Mouse (Mus musculus) olfactory bulb, adult 2 months (tissue): ENCODE data around the gene Usp48.

Experiments
- CTCF ChIP-seq: fragments of 200-500 bp; IDR thresholded peaks from 2 replicates; pipeline ENCODE4 v1.5.1; 2012; ENCODE audit warnings: low read depth, mild to moderate bottlenecking, low read length, moderate library complexity; ENCODE audit not compliant: insufficient read depth
- POLR2A ChIP-seq: fragments of 200-500 bp; IDR thresholded peaks from 2 replicates; pipeline ENCODE4 v1.6.1; 2012; ENCODE audit warnings: mild to moderate bottlenecking, low read depth, low read length, moderate library complexity; ENCODE audit not compliant: insufficient read depth

DNA sequence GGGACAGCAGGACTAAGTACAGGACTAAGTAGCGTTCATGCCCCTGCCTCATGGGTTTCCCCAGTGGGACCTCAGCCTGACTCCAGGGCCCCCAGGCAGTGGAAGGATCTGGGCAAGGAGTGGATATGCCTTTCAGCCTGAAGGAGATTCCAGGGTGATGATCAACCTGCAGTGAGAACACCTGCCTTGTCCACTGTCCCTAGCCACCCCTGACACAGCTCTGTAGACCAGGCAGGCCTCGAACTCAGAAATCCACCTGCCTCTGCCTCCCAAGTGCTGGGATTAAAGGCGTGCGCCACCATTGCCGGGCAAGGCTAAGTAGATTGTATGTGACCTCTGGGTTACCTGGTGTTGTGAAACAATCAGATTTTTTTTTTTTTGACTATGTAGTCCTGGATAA is 72.2 kb downstream of the Usp48 start:
- no peak for TF ChIP-seq CTCF
- TF ChIP-seq POLR2A: no peak
